Mouse (Mus musculus): ENCODE data around the gene Gtf2b. TPM values are rescaled to one million over a fixed set of nuclear protein-coding genes. Genes with fewer than 3 reads are reported as not detected.

Gtf2b gene
- polyA plus RNA-seq, 2 experiments = 57.1 to 77.2 TPM

GRCm38 (mm10) chr3:142773538-142774191 lies 8.8 kb downstream of the Gtf2b start:
- DNase-seq (ENCODE audit: low spot score) = no peak
- H3K27me3 ChIP-seq (ENCODE audit: control insufficient read depth, insufficient read depth, low read length) = no peaks in the 10 kb centered on the region
- no peak for TF ChIP-seq POLR2A (IDR thresholded peaks at IDR 0.05; ENCODE audit: borderline replicate concordance, extremely low read depth, insufficient read depth, insufficient read length)
- ATAC-seq (ENCODE audit: low FRiP score, low read depth) = no peak
- no peak overlapping the region for H3K4me2 ChIP-seq (replicated peaks; ENCODE audit: low read depth, low read length, severe bottlenecking)
- no peaks in the 10 kb centered on the region for H3K9me3 ChIP-seq (ENCODE audit: control insufficient read depth, low read length)
- peaks cover 43% of the 10 kb centered on the region for H3K36me3 ChIP-seq (ENCODE audit: control insufficient read depth, insufficient read depth, low read length)
- H3K4me1 ChIP-seq (ENCODE audit: control insufficient read depth, insufficient read depth, low read length) = no peaks in the 10 kb centered on the region
- no peak overlapping the region for H3K9ac ChIP-seq (ENCODE audit: low read depth, low read length, severe bottlenecking)
- WGBS = 89% methylated on average over 4 of the region's 4 CpGs
- H3K4me3 ChIP-seq (replicated peaks; ENCODE audit: low read length) = no peak overlapping the region
- H3K27ac ChIP-seq (replicated peaks; ENCODE audit: low read depth, low read length) = no peak overlapping the region

GRCm38 (mm10) chr3:142777227-142777626 lies 12.4 kb downstream of the Gtf2b start:
- Histone ChIP-seq H3K27me3 (ENCODE audit: control insufficient read depth, insufficient read depth, low read length) (no peaks in the 10 kb centered on the region), H3K9ac (ENCODE audit: low read depth, low read length, severe bottlenecking) (no peak overlapping the region), H3K4me1 (ENCODE audit: control insufficient read depth, insufficient read depth, low read length) (no peaks in the 10 kb centered on the region), H3K9me3 (ENCODE audit: control insufficient read depth, low read length) (no peaks in the 10 kb centered on the region), H3K36me3 (ENCODE audit: control insufficient read depth, insufficient read depth, low read length) (peaks cover 69% of the 10 kb centered on the region), H3K27ac (replicated peaks; ENCODE audit: low read depth, low read length) (no peak overlapping the region), H3K4me2 (replicated peaks; ENCODE audit: low read depth, low read length, severe bottlenecking) (no peak overlapping the region), H3K4me3 (replicated peaks; ENCODE audit: low read length) (no peak overlapping the region)
- TF ChIP-seq POLR2A (IDR thresholded peaks at IDR 0.05; ENCODE audit: borderline replicate concordance, extremely low read depth, insufficient read depth, insufficient read length) = no peak
- 87% methylated on average over 3 of the region's 3 CpGs for WGBS
- ATAC-seq (ENCODE audit: low FRiP score, low read depth) (no peak), DNase-seq (ENCODE audit: low spot score) (no peak)

- Histone ChIP-seq H3K4me3 (replicated peaks; ENCODE audit: low read length) (no peak overlapping the region), H3K36me3 (ENCODE audit: control insufficient read depth, insufficient read depth, low read length) (peaks cover 51% of the 10 kb centered on the region)
- WGBS = 36% methylated on average over 2 of the region's 2 CpGs
Measured at GRCm38 (mm10) chr3:142786423-142787072, 21.7 kb downstream of the Gtf2b start.

GRCm38 (mm10) chr3:142795587-142795986 lies 30.7 kb downstream of the Gtf2b start:
- WGBS = 92% methylated on average over 3 of the region's 3 CpGs
- H3K4me3 ChIP-seq (replicated peaks; ENCODE audit: low read length) = no peak overlapping the region
- DNase-seq (ENCODE audit: low spot score) (no peak), ATAC-seq (ENCODE audit: low FRiP score, low read depth) (no peak)
- peaks cover 70% of the 10 kb centered on the region for H3K36me3 ChIP-seq (ENCODE audit: control insufficient read depth, insufficient read depth, low read length)
- H3K4me2 ChIP-seq (replicated peaks; ENCODE audit: low read depth, low read length, severe bottlenecking) = no peak overlapping the region
- no peaks in the 10 kb centered on the region for H3K4me1 ChIP-seq (ENCODE audit: control insufficient read depth, insufficient read depth, low read length)
- H3K9ac ChIP-seq (ENCODE audit: low read depth, low read length, severe bottlenecking) = no peak overlapping the region
- no peak for TF ChIP-seq POLR2A (IDR thresholded peaks at IDR 0.05; ENCODE audit: borderline replicate concordance, extremely low read depth, insufficient read depth, insufficient read length)
- H3K27me3 ChIP-seq (ENCODE audit: control insufficient read depth, insufficient read depth, low read length) = no peaks in the 10 kb centered on the region
- no peaks in the 10 kb centered on the region for H3K9me3 ChIP-seq (ENCODE audit: control insufficient read depth, low read length)
- no peak overlapping the region for H3K27ac ChIP-seq (replicated peaks; ENCODE audit: low read depth, low read length)

More at GRCm38 (mm10) chr3:142786423-142787072, 21.7 kb downstream of the Gtf2b start:
- DNase-seq (ENCODE audit: low spot score) = no peak
- Histone ChIP-seq H3K4me2 (replicated peaks; ENCODE audit: low read depth, low read length, severe bottlenecking) (no peak overlapping the region), H3K9ac (ENCODE audit: low read depth, low read length, severe bottlenecking) (no peak overlapping the region), H3K9me3 (ENCODE audit: control insufficient read depth, low read length) (no peaks in the 10 kb centered on the region), H3K27ac (replicated peaks; ENCODE audit: low read depth, low read length) (no peak overlapping the region), H3K27me3 (ENCODE audit: control insufficient read depth, insufficient read depth, low read length) (no peaks in the 10 kb centered on the region), H3K4me1 (ENCODE audit: control insufficient read depth, insufficient read depth, low read length) (no peaks in the 10 kb centered on the region)
- no peak for TF ChIP-seq POLR2A (IDR thresholded peaks at IDR 0.05; ENCODE audit: borderline replicate concordance, extremely low read depth, insufficient read depth, insufficient read length)
- ATAC-seq (ENCODE audit: low FRiP score, low read depth) = no peak

- no peak for ATAC-seq (ENCODE audit: low FRiP score, low read depth)
- 95% methylated on average over 3 of the region's 3 CpGs for WGBS
Measured at GRCm38 (mm10) chr3:142811582-142811981, 46.7 kb downstream of the Gtf2b start.

More at GRCm38 (mm10) chr3:142811582-142811981, 46.7 kb downstream of the Gtf2b start:
- H3K4me1 ChIP-seq (ENCODE audit: control insufficient read depth, insufficient read depth, low read length) = no peaks in the 10 kb centered on the region
- H3K9ac ChIP-seq (ENCODE audit: low read depth, low read length, severe bottlenecking) = no peak overlapping the region
- no peaks in the 10 kb centered on the region for H3K27me3 ChIP-seq (ENCODE audit: control insufficient read depth, insufficient read depth, low read length)
- no peak overlapping the region for H3K4me2 ChIP-seq (replicated peaks; ENCODE audit: low read depth, low read length, severe bottlenecking)
- no peak overlapping the region for H3K4me3 ChIP-seq (replicated peaks; ENCODE audit: low read length)
- no peak for TF ChIP-seq POLR2A (IDR thresholded peaks at IDR 0.05; ENCODE audit: borderline replicate concordance, extremely low read depth, insufficient read depth, insufficient read length)
- no peaks in the 10 kb centered on the region for H3K9me3 ChIP-seq (ENCODE audit: control insufficient read depth, low read length)
- DNase-seq (ENCODE audit: low spot score) = no peak
- no peak overlapping the region for H3K27ac ChIP-seq (replicated peaks; ENCODE audit: low read depth, low read length)
- peaks cover 50% of the 10 kb centered on the region for H3K36me3 ChIP-seq (ENCODE audit: control insufficient read depth, insufficient read depth, low read length)
